Mouse (Mus musculus): ENCODE results near the gene Uhrf1bp1. TPM values are rescaled to one million over a fixed set of nuclear protein-coding genes. Genes with fewer than 3 reads are reported as not detected.
A peak's percentile ranks its signal among the peaks of the same experiment; 100 is the strongest.

Gene Uhrf1bp1
- polyA plus RNA-seq, 1 experiment from 2014 or later, result 6.2 TPM

DNA sequence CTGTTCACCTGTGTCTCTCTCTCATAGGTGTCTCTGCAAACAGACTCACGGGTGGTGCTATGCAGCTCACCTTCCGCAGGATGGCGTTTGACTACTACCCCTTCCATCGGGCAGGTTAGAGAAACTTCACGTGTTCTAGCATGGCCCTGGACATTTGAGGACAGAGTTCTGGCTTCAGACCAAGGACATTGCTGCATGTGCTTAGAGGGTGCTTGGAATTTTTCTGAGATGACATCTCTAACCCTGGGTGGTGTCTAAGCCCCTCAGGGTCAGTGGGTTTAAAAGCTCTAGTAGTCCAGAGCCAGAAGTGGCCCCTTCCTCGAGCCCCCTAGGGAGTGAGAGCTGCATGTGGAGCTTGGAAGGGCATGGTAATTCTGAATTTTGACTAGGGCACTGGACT, 27.8 kb downstream of the Uhrf1bp1 start:
- 93% methylated on average over 6 of the region's 6 CpGs for WGBS
- Histone ChIP-seq H3K27ac (replicated peaks) (no peak overlapping the region), H3K9me3 (replicated peaks) (no peaks in the 10 kb centered on the region), H3K27me3 (no peaks in the 10 kb centered on the region), H3K9ac (no peak overlapping the region), H3K36me3 (peaks cover 86% of the 10 kb centered on the region), H3K4me1 (no peaks in the 10 kb centered on the region), H3K4me2 (replicated peaks) (no peak overlapping the region), H3K4me3 (replicated peaks) (no peak overlapping the region)
- ATAC-seq (ENCODE audit: insufficient number of reproducible peaks, low FRiP score, low TSS enrichment, low read depth), result no peak

DNA sequence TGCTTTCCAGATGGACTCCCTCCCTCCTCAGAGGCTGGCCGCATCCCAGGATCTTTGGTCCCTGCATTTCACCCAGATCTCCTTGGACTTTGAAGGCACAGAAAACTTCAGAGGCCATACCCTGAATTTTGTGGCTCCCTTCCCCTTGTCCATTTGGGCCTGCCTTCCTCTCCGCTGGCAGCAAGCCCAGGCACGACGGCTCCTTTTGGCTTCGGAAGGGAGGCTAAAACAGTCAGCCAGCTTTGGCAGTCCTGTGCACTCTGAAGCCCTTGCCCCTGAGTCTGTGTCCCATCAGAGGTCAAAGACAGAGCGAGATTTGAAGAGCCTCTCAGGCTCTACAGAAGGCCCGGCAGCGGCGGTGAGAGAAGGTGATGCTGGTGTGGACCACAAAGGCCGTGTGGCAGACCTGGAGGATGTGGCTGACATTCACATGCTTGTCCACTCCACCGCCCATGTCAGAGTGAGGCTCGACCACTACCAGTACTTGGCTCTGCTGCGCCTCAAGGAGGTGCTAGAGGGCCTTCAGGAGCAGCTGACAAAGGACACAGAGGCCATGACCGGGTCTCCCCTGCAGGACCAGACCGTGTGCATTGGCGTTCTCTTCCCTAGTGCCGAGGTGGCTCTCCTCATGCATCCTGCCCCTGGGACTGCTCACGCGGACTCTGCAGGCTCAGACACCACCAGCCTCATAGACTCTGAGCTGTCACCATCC, 30.4 kb downstream of the Uhrf1bp1 start:
- Histone ChIP-seq H3K27ac (replicated peaks) (no peak overlapping the region), H3K36me3 (peaks cover 83% of the 10 kb centered on the region), H3K27me3 (no peaks in the 10 kb centered on the region), H3K9ac (no peak overlapping the region), H3K4me2 (replicated peaks) (no peak overlapping the region), H3K4me1 (no peaks in the 10 kb centered on the region), H3K4me3 (replicated peaks) (no peak overlapping the region), H3K9me3 (replicated peaks) (no peaks in the 10 kb centered on the region)
- WGBS, result 84% methylated on average over 19 of the region's 19 CpGs
- ATAC-seq (ENCODE audit: insufficient number of reproducible peaks, low FRiP score, low TSS enrichment, low read depth), result no peak

DNA sequence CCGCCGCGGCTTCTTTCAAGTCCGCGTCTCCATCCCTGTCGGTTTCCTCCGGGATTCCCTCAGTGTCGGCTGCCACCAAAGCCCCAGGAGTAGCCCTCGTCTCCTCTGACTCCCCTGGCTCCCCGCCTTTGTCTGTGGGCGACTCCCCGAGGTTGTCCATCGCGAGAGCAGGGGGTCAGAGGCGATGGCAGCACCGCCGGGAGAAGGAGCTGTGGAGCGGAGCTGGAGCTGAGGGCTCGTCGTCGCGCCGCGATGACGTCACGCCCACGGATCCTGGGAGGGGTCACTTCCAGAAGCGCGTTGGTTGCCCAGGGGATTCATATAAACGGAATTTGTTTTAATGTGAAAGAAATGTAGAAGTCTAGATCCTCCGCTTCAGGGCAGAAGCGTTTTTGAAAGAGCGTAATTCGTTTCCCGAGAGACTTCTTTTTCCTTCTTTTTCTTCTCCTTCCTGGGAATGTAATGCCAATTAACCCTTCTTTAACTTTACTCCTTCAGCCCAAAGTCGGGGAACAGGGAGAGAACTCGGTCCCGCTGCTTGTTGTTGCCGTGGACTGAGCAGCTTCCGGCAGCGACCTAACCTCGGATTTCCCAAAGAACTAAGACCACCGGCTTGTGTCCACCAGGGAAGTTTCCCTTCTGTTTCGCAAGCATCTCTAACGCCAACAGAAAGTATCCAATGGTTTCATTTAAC, 51.4 kb downstream of the Uhrf1bp1 start:
- H3K27ac ChIP-seq (replicated peaks), result peak overlapping the region; percentile 92
- ATAC-seq (ENCODE audit: insufficient number of reproducible peaks, low FRiP score, low TSS enrichment, low read depth), result 0 out of 2 replicates have a peak, but pooled peaks have one; percentile 45

DNA sequence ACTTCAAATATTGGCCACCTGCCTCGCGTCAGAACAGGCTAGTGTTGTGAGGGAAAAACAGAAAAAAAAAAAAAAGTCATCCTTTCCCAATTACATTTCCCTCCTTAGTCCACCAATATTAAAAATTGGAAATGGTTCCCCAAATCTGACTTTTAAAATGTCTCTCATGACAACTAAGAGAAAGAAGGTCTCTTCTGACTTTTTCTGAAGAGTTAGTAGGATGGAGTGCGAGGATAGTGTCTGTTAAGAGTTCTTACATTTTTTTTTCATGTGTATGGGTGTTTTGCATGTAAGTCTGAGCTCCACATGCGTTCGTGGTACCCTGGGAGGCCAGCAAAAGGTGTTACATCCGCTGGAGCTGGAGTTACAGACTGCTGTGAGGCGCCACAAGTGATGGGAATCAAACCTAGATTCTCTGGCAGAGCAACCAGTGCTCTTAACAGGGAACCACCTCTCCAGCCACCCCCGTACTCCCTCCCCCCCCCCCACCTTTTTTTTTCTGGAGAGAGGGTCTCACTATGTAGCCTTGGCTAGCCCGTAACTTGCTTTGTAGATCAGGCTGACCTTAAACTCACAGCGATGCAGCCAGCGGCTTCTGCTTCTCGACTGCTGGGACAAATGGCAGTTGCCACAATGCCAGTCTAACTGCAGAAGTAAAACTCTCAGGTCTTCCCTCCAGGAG, 52.1 kb downstream of the Uhrf1bp1 start:
- peak overlapping the region; percentile 92 for H3K27ac ChIP-seq (replicated peaks)
- H3K9ac ChIP-seq, result peak overlapping the region; percentile 89
- peak overlapping the region; percentile 89 for H3K4me2 ChIP-seq (replicated peaks)
- under 1% methylated on average over 12 of the region's 12 CpGs for WGBS
- peaks cover 15% of the 10 kb centered on the region for H3K36me3 ChIP-seq
- 0 out of 2 replicates have a peak, but pooled peaks have one; percentile 6 for ATAC-seq (ENCODE audit: insufficient number of reproducible peaks, low FRiP score, low TSS enrichment, low read depth)
- H3K27me3 ChIP-seq, result no peaks in the 10 kb centered on the region
- no peaks in the 10 kb centered on the region for H3K9me3 ChIP-seq (replicated peaks)
- peaks cover 37% of the 10 kb centered on the region for H3K4me1 ChIP-seq
- peak overlapping the region; percentile 87 for H3K4me3 ChIP-seq (replicated peaks)

More for the DNA sequence above, 51.4 kb downstream of the Uhrf1bp1 start:
- no peaks in the 10 kb centered on the region for H3K9me3 ChIP-seq (replicated peaks)
- H3K36me3 ChIP-seq, result peaks cover 21% of the 10 kb centered on the region
- peak overlapping the region; percentile 89 for H3K4me2 ChIP-seq (replicated peaks)
- WGBS, result under 1% methylated on average over 45 of the region's 45 CpGs
- peak overlapping the region; percentile 87 for H3K4me3 ChIP-seq (replicated peaks)
- peaks cover 37% of the 10 kb centered on the region for H3K4me1 ChIP-seq
- peak overlapping the region; percentile 88 for H3K9ac ChIP-seq
- H3K27me3 ChIP-seq, result no peaks in the 10 kb centered on the region

DNA sequence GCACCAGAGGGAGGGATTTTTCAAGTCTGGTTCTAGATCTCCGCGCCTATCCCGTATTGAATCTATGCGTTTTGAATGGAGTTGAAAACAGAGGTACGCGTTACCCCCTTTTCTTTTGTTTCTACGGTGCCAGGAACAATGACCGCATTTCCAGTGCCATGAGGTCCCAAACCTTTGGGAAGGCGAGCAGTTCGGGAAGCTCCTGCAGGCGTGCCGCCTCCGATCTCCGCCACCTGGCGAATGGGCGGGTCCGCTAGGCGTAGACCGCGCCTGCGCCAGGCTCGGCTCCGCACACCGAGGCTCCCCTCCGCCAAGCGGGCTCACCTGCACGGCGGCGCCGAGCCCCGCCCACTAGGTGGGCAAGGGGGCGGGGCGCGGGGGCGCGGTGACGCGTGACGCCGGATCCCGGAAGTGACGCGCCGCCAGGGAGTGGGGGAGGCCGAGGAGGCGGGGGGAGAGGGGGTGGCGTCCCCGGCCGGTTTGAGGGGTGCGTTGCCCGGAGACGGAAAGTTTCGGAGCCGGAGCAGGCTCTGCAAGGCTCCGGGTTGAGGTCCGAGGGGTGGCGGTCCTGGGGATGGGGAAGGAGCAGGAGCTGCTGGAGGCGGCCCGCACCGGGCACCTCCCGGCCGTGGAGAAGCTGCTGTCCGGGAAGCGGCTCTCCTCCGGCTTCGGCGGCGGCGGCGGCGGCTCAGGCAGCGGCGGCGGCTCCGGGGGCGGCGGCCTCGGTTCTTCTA, 52.8 kb downstream of the Uhrf1bp1 start, which contains the start of gene Anks1:
Anks1 (plus strand) TSS at position 419 of the 734 bp plus-strand sequence.
- under 1% methylated on average over 73 of the region's 78 CpGs for WGBS
- H3K4me1 ChIP-seq, result peaks cover 37% of the 10 kb centered on the region
- H3K27me3 ChIP-seq, result no peaks in the 10 kb centered on the region
- H3K36me3 ChIP-seq, result peaks cover 12% of the 10 kb centered on the region
- peak within 1 kb of the TSS; percentile 89 for H3K9ac ChIP-seq
- peak; percentile 85 for ATAC-seq (ENCODE audit: insufficient number of reproducible peaks, low FRiP score, low TSS enrichment, low read depth)
- H3K9me3 ChIP-seq (replicated peaks), result no peaks in the 10 kb centered on the region
- peak within 1 kb of the TSS; percentile 92 for H3K27ac ChIP-seq (replicated peaks)
- H3K4me2 ChIP-seq (replicated peaks), result peak within 1 kb of the TSS; percentile 89
- peak within 1 kb of the TSS; percentile 87 for H3K4me3 ChIP-seq (replicated peaks)

- no peaks in the 10 kb centered on the region for H3K9me3 ChIP-seq (replicated peaks)
- H3K27ac ChIP-seq (replicated peaks), result peak within 1 kb of the TSS; percentile 92
- H3K4me3 ChIP-seq (replicated peaks), result peak within 1 kb of the TSS; percentile 87
- peak within 1 kb of the TSS; percentile 89 for H3K4me2 ChIP-seq (replicated peaks)
- H3K27me3 ChIP-seq, result no peaks in the 10 kb centered on the region
- peaks cover 37% of the 10 kb centered on the region for H3K4me1 ChIP-seq
- peak within 1 kb of the TSS; percentile 89 for H3K9ac ChIP-seq
- WGBS, result under 1% methylated on average over 52 of the region's 53 CpGs
- ATAC-seq (ENCODE audit: insufficient number of reproducible peaks, low FRiP score, low TSS enrichment, low read depth), result peak; percentile 48
- H3K36me3 ChIP-seq, result peaks cover 8% of the 10 kb centered on the region
Measured at GRCm38 (mm10) chr17:27909622-27910500, 53.6 kb downstream of the Uhrf1bp1 start, which contains the start of gene Taf11. Taf11 (minus strand) TSS chr17:27909844.

GRCm38 (mm10) chr17:27911371-27911770, 55.1 kb downstream of the Uhrf1bp1 start:
- Histone ChIP-seq H3K4me1 (peaks cover 30% of the 10 kb centered on the region), H3K4me3 (replicated peaks) (no peak overlapping the region), H3K9me3 (replicated peaks) (no peaks in the 10 kb centered on the region), H3K27me3 (no peaks in the 10 kb centered on the region), H3K36me3 (0 out of 2 replicates have a peak, but pooled peaks cover 3% of the 10 kb centered on the region), H3K27ac (replicated peaks) (no peak overlapping the region), H3K4me2 (replicated peaks) (no peak overlapping the region), H3K9ac (no peak overlapping the region)
- no peak for ATAC-seq (ENCODE audit: insufficient number of reproducible peaks, low FRiP score, low TSS enrichment, low read depth)
- 90% methylated on average over 7 of the region's 7 CpGs for WGBS

DNA sequence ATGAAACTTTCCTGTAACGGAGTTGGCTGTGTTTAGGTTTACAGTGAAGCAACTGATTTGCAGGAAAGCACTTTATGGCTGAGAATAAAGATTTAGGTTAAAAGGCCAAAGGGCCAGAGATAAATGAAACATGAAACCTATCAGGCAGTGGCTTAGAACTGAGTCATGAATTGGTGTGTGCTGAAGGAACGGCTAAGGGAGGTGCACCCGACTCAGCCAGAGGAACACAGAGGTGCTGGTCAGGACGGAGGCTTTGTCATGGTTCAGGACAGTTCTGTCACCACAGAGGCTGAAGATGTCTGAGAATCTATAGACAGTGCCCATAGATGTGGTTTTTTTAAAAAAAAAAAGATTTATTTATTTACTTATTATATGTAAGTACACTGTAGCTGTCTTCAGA, 58.5 kb downstream of the Uhrf1bp1 start:
- Histone ChIP-seq H3K9ac (no peak overlapping the region), H3K36me3 (0 out of 2 replicates have a peak, but pooled peaks cover 3% of the 10 kb centered on the region), H3K27me3 (no peaks in the 10 kb centered on the region), H3K9me3 (replicated peaks) (no peaks in the 10 kb centered on the region), H3K4me2 (replicated peaks) (no peak overlapping the region), H3K27ac (replicated peaks) (no peak overlapping the region), H3K4me3 (replicated peaks) (no peak overlapping the region), H3K4me1 (peaks cover 27% of the 10 kb centered on the region)
- 86% methylated on average over 4 of the region's 4 CpGs for WGBS
- no peak for ATAC-seq (ENCODE audit: insufficient number of reproducible peaks, low FRiP score, low TSS enrichment, low read depth)

- Histone ChIP-seq H3K4me3 (replicated peaks) (no peak overlapping the region), H3K4me1 (peaks cover 17% of the 10 kb centered on the region), H3K27me3 (no peaks in the 10 kb centered on the region), H3K27ac (replicated peaks) (no peak overlapping the region; the same call in 1 of the 2 replicates), H3K4me2 (replicated peaks) (no peak overlapping the region), H3K9ac (no peak overlapping the region), H3K36me3 (0 out of 2 replicates have a peak, but pooled peaks cover 3% of the 10 kb centered on the region), H3K9me3 (replicated peaks) (no peaks in the 10 kb centered on the region)
- WGBS, result 26% methylated on average over 4 of the region's 4 CpGs
- peak; percentile 67; the same call in 1 of the 2 replicates for ATAC-seq (ENCODE audit: insufficient number of reproducible peaks, low FRiP score, low TSS enrichment, low read depth)
Measured at GRCm38 (mm10) chr17:27916366-27916765, 60.1 kb downstream of the Uhrf1bp1 start.

- H3K4me3 ChIP-seq (replicated peaks), result no peak overlapping the region
- H3K9ac ChIP-seq, result no peak overlapping the region
- ATAC-seq (ENCODE audit: insufficient number of reproducible peaks, low FRiP score, low TSS enrichment, low read depth), result no peak
- H3K27ac ChIP-seq (replicated peaks), result no peak overlapping the region
- no peaks in the 10 kb centered on the region for H3K9me3 ChIP-seq (replicated peaks)
- WGBS, result 77% methylated on average over 4 of the region's 4 CpGs
- H3K4me2 ChIP-seq (replicated peaks), result no peak overlapping the region
- peaks cover 19% of the 10 kb centered on the region; the same call in 1 of the 2 replicates for H3K4me1 ChIP-seq
- no peaks in the 10 kb centered on the region for H3K27me3 ChIP-seq
- no peaks in the 10 kb centered on the region for H3K36me3 ChIP-seq
Measured at GRCm38 (mm10) chr17:27920676-27921075, 64.4 kb downstream of the Uhrf1bp1 start.

Data from embryonic facial prominence, embryonic 15.5 days (tissue).